Mouse (Mus musculus) kidney, postnatal 0 days (tissue): ENCODE data around the gene Dynlrb1. TPM values are rescaled to one million over a fixed set of nuclear protein-coding genes. Genes with fewer than 3 reads are reported as not detected.

Experiments used
- ATAC-seq: fragments of 200-750 bp; cut with Nextera tagmentation; replicated peaks from 2 replicates; pipeline ENCODE4 v1.8.0; 2017; ENCODE audit warnings: low read depth, moderate number of reproducible peaks, moderate TSS enrichment, moderate library complexity; ENCODE audit not compliant: low FRiP score
- DNase-seq: peaks from one replicate; pipeline ENCODE4 v3.0.0-alpha.2; 2016; ENCODE audit warnings: low spot score
- H3K27ac ChIP-seq: fragments of 300-500 bp; sonication (generic); 2 replicates; pipeline ENCODE4 v1.5.1; 2014; ENCODE audit warnings: mild to moderate bottlenecking
- H3K27me3 ChIP-seq: fragments of 300-500 bp; sonication (generic); 2 replicates; pipeline ENCODE4 v1.6.1; 2014; ENCODE audit warnings: low read length, mixed read lengths; ENCODE audit not compliant: insufficient read depth
- H3K36me3 ChIP-seq: fragments of 300-500 bp; sonication (generic); 2 replicates; pipeline ENCODE4 v1.6.1; 2014; ENCODE audit warnings: low read length, mixed read lengths; ENCODE audit not compliant: insufficient read depth
- H3K4me1 ChIP-seq: fragments of 300-500 bp; sonication (generic); replicated peaks from 2 replicates; pipeline ENCODE4 v1.6.1; 2014; ENCODE audit warnings: antibody characterized with exemption, low read length, mixed read lengths; ENCODE audit not compliant: insufficient read depth
- H3K4me2 ChIP-seq: fragments of 300-500 bp; sonication (generic); 2 replicates; pipeline ENCODE4 v1.6.1; 2014; ENCODE audit warnings: mild to moderate bottlenecking, low read length, moderate library complexity, mixed read lengths
- H3K4me3 ChIP-seq: fragments of 300-500 bp; sonication (generic); replicated peaks from 2 replicates; pipeline ENCODE4 v1.5.1; 2014; ENCODE audit warnings: low read depth, low read length
- H3K9ac ChIP-seq: fragments of 300-500 bp; sonication (generic); 2 replicates; pipeline ENCODE4 v1.6.1; 2014; ENCODE audit warnings: low read depth, low read length
- H3K9me3 ChIP-seq: fragments of 300-500 bp; sonication (generic); replicated peaks from 2 replicates; pipeline ENCODE4 v1.6.1; 2016; ENCODE audit warnings: low read length, inconsistent platforms, mixed read lengths
- CTCF ChIP-seq: IDR thresholded peaks from 2 replicates; pipeline ENCODE4 v1.5.1; 2016; ENCODE audit warnings: antibody characterized with exemption, low read depth, mild to moderate bottlenecking, moderate library complexity
- WGBS: fragments of 180-500 bp; shearing (Covaris S2); extraction: QIAGEN DNeasy Blood & Tissue Kit; methylation state at CpG from one replicate; pipeline ENCODE4 v1.1.7; 2014; 5-methylcytosine and 5-hydroxymethylcytosine counted together
- polyA plus RNA-seq: library from polyadenylated mRNA; unstranded; fragments of >200 nt; fragmentation: Nextera tagmentation; extraction: Ambion mirVana; gene quantifications from 2 replicates; pipeline ENCODE4 v1.2.1, GENCODE M21; 2015

Dynlrb1 gene
- polyA plus RNA-seq, 1 experiment from 2014 or later, result 405 TPM

GRCm38 (mm10) chr2:155240915-155241314, 4.6 kb downstream of the Dynlrb1 start:
- Histone ChIP-seq H3K4me1 (peaks cover 11% of the 10 kb centered on the region), H3K9ac (no peak overlapping the region), H3K27me3 (no peaks in the 10 kb centered on the region), H3K27ac (no peak overlapping the region), H3K9me3 (no peaks in the 10 kb centered on the region), H3K4me2 (no peak overlapping the region), H3K4me3 (no peak overlapping the region), H3K36me3 (peaks cover 14% of the 10 kb centered on the region)
- 73% methylated on average over 4 of the region's 4 CpGs for WGBS
- DNase-seq (no peak), ATAC-seq (no peak)
- TF ChIP-seq CTCF, result peak; percentile 53; the same call in 1 of the 2 replicates

GRCm38 (mm10) chr2:155242296-155242855, 6.0 kb downstream of the Dynlrb1 start:
- 88% methylated on average over 7 of the region's 7 CpGs for WGBS
- H3K4me2 ChIP-seq, result no peak overlapping the region
- no peak overlapping the region for H3K27ac ChIP-seq
- H3K4me1 ChIP-seq, result peaks cover 8% of the 10 kb centered on the region
- no peak overlapping the region for H3K4me3 ChIP-seq
- ATAC-seq, result no peak
- no peak for TF ChIP-seq CTCF
- no peaks in the 10 kb centered on the region for H3K9me3 ChIP-seq
- no peak overlapping the region for H3K9ac ChIP-seq
- H3K36me3 ChIP-seq, result peaks cover 22% of the 10 kb centered on the region
- DNase-seq, result no peak
- H3K27me3 ChIP-seq, result no peaks in the 10 kb centered on the region

GRCm38 (mm10) chr2:155246231-155246630, 9.9 kb downstream of the Dynlrb1 start:
- Histone ChIP-seq H3K4me3 (no peak overlapping the region), H3K36me3 (peaks cover 50% of the 10 kb centered on the region), H3K27ac (no peak overlapping the region), H3K4me1 (no peaks in the 10 kb centered on the region), H3K4me2 (no peak overlapping the region), H3K27me3 (no peaks in the 10 kb centered on the region), H3K9me3 (no peaks in the 10 kb centered on the region), H3K9ac (no peak overlapping the region)
- 92% methylated on average over 4 of the region's 4 CpGs for WGBS
- DNase-seq (no peak), ATAC-seq (no peak)
- TF ChIP-seq CTCF, result no peak

GRCm38 (mm10) chr2:155248206-155248605, 11.9 kb downstream of the Dynlrb1 start:
- Histone ChIP-seq H3K9ac (no peak overlapping the region), H3K36me3 (peaks cover 50% of the 10 kb centered on the region), H3K9me3 (no peaks in the 10 kb centered on the region), H3K27ac (no peak overlapping the region), H3K4me2 (no peak overlapping the region), H3K4me1 (no peaks in the 10 kb centered on the region), H3K27me3 (no peaks in the 10 kb centered on the region), H3K4me3 (no peak overlapping the region)
- whole genome bisulfite sequencing, result 95% methylated on average over 1 of the region's 1 CpGs
- ATAC-seq, result no peak; the same call in 1 of the 2 replicates
- DNase-seq, result no peak
- no peak for TF ChIP-seq CTCF

GRCm38 (mm10) chr2:155248718-155249117, 12.4 kb downstream of the Dynlrb1 start:
- Histone ChIP-seq H3K4me3 (no peak overlapping the region), H3K9me3 (no peaks in the 10 kb centered on the region), H3K27ac (no peak overlapping the region), H3K4me1 (no peaks in the 10 kb centered on the region), H3K27me3 (no peaks in the 10 kb centered on the region), H3K9ac (no peak overlapping the region), H3K36me3 (peaks cover 50% of the 10 kb centered on the region), H3K4me2 (no peak overlapping the region)
- no peak for DNase-seq
- peak; percentile 23; the same call in 1 of the 2 replicates for TF ChIP-seq CTCF
- ATAC-seq, result no peak
- WGBS, result 65% methylated on average over 2 of the region's 2 CpGs

GRCm38 (mm10) chr2:155249588-155249987, 13.3 kb downstream of the Dynlrb1 start:
- 91% methylated on average over 5 of the region's 5 CpGs for WGBS
- no peak for ATAC-seq

GRCm38 (mm10) chr2:155265526-155265925, 29.2 kb downstream of the Dynlrb1 start:
- Histone ChIP-seq H3K4me3 (no peak overlapping the region), H3K36me3 (no peaks in the 10 kb centered on the region), H3K27ac (no peak overlapping the region), H3K9ac (no peak overlapping the region), H3K4me1 (no peaks in the 10 kb centered on the region), H3K9me3 (no peaks in the 10 kb centered on the region), H3K4me2 (no peak overlapping the region), H3K27me3 (no peaks in the 10 kb centered on the region)
- DNase-seq, result no peak
- TF ChIP-seq CTCF, result no peak
- 83% methylated on average over 6 of the region's 6 CpGs for WGBS
- ATAC-seq, result no peak

More at GRCm38 (mm10) chr2:155249588-155249987, 13.3 kb downstream of the Dynlrb1 start:
- H3K4me2 ChIP-seq, result no peak overlapping the region
- no peaks in the 10 kb centered on the region for H3K4me1 ChIP-seq
- no peak for DNase-seq
- TF ChIP-seq CTCF, result no peak
- no peak overlapping the region for H3K27ac ChIP-seq
- no peak overlapping the region for H3K9ac ChIP-seq
- peaks cover 48% of the 10 kb centered on the region for H3K36me3 ChIP-seq
- no peaks in the 10 kb centered on the region for H3K9me3 ChIP-seq
- H3K27me3 ChIP-seq, result no peaks in the 10 kb centered on the region
- H3K4me3 ChIP-seq, result no peak overlapping the region
